Mouse (Mus musculus) embryo, embryonic 10.5 days (tissue): ENCODE data around the gene Xpnpep2.
A peak's percentile ranks its signal among the peaks of the same experiment; 100 is the strongest.

ENCODE experiments used
- DNase-seq: peaks from one replicate; pipeline ENCODE4 v3.0.0-alpha.2; 2015; ENCODE audit warnings: low spot score

Xpnpep2 gene

GRCm38 (mm10) chrX:48108394-48109315, at the start of gene Xpnpep2:
Xpnpep2 (plus strand) TSS chrX:48108725.
- DNase-seq: peak; percentile 56

- no peak for DNase-seq
These were observed 46.0 kb upstream of the Xpnpep2 start for GRCm38 (mm10) chrX:48062481-48062880.

- no peak for DNase-seq
These were observed 44.2 kb upstream of the Xpnpep2 start for GRCm38 (mm10) chrX:48064166-48064853.

- DNase-seq: peak; percentile 4
These were observed 41.6 kb upstream of the Xpnpep2 start for GRCm38 (mm10) chrX:48066891-48067290.

- DNase-seq: no peak
These were observed 36.6 kb upstream of the Xpnpep2 start for GRCm38 (mm10) chrX:48071961-48072360.

GRCm38 (mm10) chrX:48072401-48072800, 36.1 kb upstream of the Xpnpep2 start:
- no peak for DNase-seq

GRCm38 (mm10) chrX:48074691-48075090, 33.8 kb upstream of the Xpnpep2 start:
- DNase-seq: no peak

- no peak for DNase-seq
These were observed 31.6 kb upstream of the Xpnpep2 start for GRCm38 (mm10) chrX:48076806-48077425.

GRCm38 (mm10) chrX:48082364-48082763, 26.2 kb upstream of the Xpnpep2 start:
- DNase-seq: no peak

GRCm38 (mm10) chrX:48092129-48092528, 16.4 kb upstream of the Xpnpep2 start:
- DNase-seq: no peak

- no peak for DNase-seq
These were observed 15.0 kb upstream of the Xpnpep2 start for GRCm38 (mm10) chrX:48093555-48093954.

GRCm38 (mm10) chrX:48094658-48095057, 13.9 kb upstream of the Xpnpep2 start:
- peak; percentile 33 for DNase-seq

GRCm38 (mm10) chrX:48096580-48096979, 11.9 kb upstream of the Xpnpep2 start:
- no peak for DNase-seq

GRCm38 (mm10) chrX:48098470-48099129, 9.9 kb upstream of the Xpnpep2 start:
- no peak for DNase-seq

- peak; percentile 6 for DNase-seq
These were observed 8.7 kb upstream of the Xpnpep2 start for GRCm38 (mm10) chrX:48099871-48100270.

GRCm38 (mm10) chrX:48103256-48103655, 5.3 kb upstream of the Xpnpep2 start:
- no peak for DNase-seq

GRCm38 (mm10) chrX:48104736-48105441, 3.6 kb upstream of the Xpnpep2 start:
- no peak for DNase-seq

- no peak for DNase-seq
These were observed 2.3 kb upstream of the Xpnpep2 start for GRCm38 (mm10) chrX:48106226-48106625.

GRCm38 (mm10) chrX:48109316-48109655, 761 bp downstream of the Xpnpep2 start:
- no peak for DNase-seq

- no peak for DNase-seq
These were observed 10.8 kb downstream of the Xpnpep2 start for GRCm38 (mm10) chrX:48119294-48119693.
